Comparison of ENCODE assay signal across 19 mouse cellular contexts in the genomic region with DNA sequence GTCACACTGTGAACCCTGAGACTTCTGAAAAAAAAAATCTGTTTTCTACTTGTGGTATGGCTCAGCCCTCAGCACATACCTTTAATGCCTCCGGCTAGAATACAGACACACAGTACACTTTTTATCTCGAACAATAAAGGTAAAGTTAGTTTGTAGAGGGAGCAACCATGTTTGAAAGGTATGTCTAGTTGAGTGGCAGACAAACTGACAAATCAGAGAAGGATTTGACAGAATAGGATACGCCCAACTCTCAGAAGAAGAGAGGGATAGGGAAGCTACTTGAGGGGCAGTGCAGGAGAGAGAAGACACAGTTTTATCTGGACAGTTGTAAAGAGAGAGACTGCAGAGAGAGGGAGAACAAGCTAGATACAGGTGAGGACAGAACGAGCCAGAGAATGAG.
"Had no signal": no experiment of that assay in that cellular context is flagged by ENCODE, and none has a peak within 500 bp of the region (broad histone marks: within the 10 kb centered on the region; RNA-seq: fewer than 3 reads in every experiment).

No protein-coding gene starts in this region.

- H3K27me3 ChIP-seq: kidney, embryonic 15.5 days; limb, embryonic 13.5 days; liver, embryonic 12.5 days; lung, embryonic 15.5 days; megakaryocyte, embryonic 14.5 days had no signal

- H3K4me3 ChIP-seq: kidney, embryonic 15.5 days; limb, embryonic 10.5 days; limb, embryonic 13.5 days; liver, embryonic 12.5 days; lung, embryonic 15.5 days; megakaryocyte, embryonic 14.5 days had no signal

- H3K9ac ChIP-seq: kidney, embryonic 15.5 days; limb, embryonic 13.5 days; lung, embryonic 15.5 days had no signal

- H3K27ac ChIP-seq: kidney, embryonic 15.5 days; limb, embryonic 10.5 days; limb, embryonic 13.5 days; lung, embryonic 15.5 days; stomach, postnatal 0 days had no signal

- DNase-seq: kidney, adult 8-10 months; kidney, postnatal 10 days; kidney, postnatal 36 days; liver; lung, postnatal 10 days; lung, postnatal 36 days; midbrain, embryonic 14.5 days; right cerebral cortex, adult 18-20 months; right cerebral cortex, postnatal 14 days; right cerebral cortex, postnatal 4 days; thymus, postnatal 36 days had no signal

- H3K4me2 ChIP-seq: kidney, embryonic 15.5 days; limb, embryonic 13.5 days; liver, embryonic 12.5 days; lung, embryonic 15.5 days; midbrain, embryonic 11.5 days had no signal

- H3K36me3 ChIP-seq: kidney, embryonic 15.5 days; limb, embryonic 10.5 days; limb, embryonic 13.5 days; liver, embryonic 12.5 days; lung, embryonic 15.5 days had no signal

- H3K9me3 ChIP-seq: kidney, embryonic 15.5 days; limb, embryonic 10.5 days; limb, embryonic 13.5 days; liver, embryonic 12.5 days; lung, embryonic 15.5 days; megakaryocyte, embryonic 14.5 days had no signal
